Mouse (Mus musculus): ENCODE results near the gene Zfp652. TPM values are rescaled to one million over a fixed set of nuclear protein-coding genes. Genes with fewer than 3 reads are reported as not detected.
"Not testable (repeated sequence)": the region's sequence is repeated elsewhere in the genome, so short reads cannot be mapped to it uniquely, and the experiment has no call there.

Gene Zfp652
- polyA plus RNA-seq, 1 experiment from 2014 or later: 10.0 TPM

GRCm38 (mm10) chr11:95734485-95734884 lies 22.0 kb downstream of the Zfp652 start:
- 85% methylated on average over 2 of the region's 2 CpGs for WGBS
- Histone ChIP-seq H3K36me3 (no peaks in the 10 kb centered on the region; the same call in 1 of the 2 replicates), H3K4me3 (no peak overlapping the region), H3K4me2 (no peak overlapping the region), H3K9me3 (peaks cover 4% of the 10 kb centered on the region; the same call in 1 of the 2 replicates), H3K4me1 (peaks cover 10% of the 10 kb centered on the region), H3K27me3 (replicated peaks) (no peaks in the 10 kb centered on the region), H3K9ac (no peak overlapping the region), H3K27ac (replicated peaks) (no peak overlapping the region)
- no peak for ATAC-seq (ENCODE audit: extremely low read depth, insufficient number of reproducible peaks, low FRiP score, low TSS enrichment)

- H3K4me2 ChIP-seq: no peak overlapping the region
- H3K9ac ChIP-seq: no peak overlapping the region; the same call in 1 of the 2 replicates
- no peak overlapping the region for H3K4me3 ChIP-seq
- no peaks in the 10 kb centered on the region for H3K27me3 ChIP-seq (replicated peaks)
- H3K4me1 ChIP-seq: peaks cover 10% of the 10 kb centered on the region
- WGBS: 57% methylated on average over 3 of the region's 3 CpGs
- no peaks in the 10 kb centered on the region; the same call in 1 of the 2 replicates for H3K36me3 ChIP-seq
- no peak overlapping the region for H3K27ac ChIP-seq (replicated peaks)
- ATAC-seq (ENCODE audit: extremely low read depth, insufficient number of reproducible peaks, low FRiP score, low TSS enrichment): no peak
- peaks cover 4% of the 10 kb centered on the region; the same call in 1 of the 2 replicates for H3K9me3 ChIP-seq
Observed at GRCm38 (mm10) chr11:95737811-95738210, 25.3 kb downstream of the Zfp652 start.

GRCm38 (mm10) chr11:95744521-95744920 lies 32.0 kb downstream of the Zfp652 start:
- ATAC-seq (ENCODE audit: extremely low read depth, insufficient number of reproducible peaks, low FRiP score, low TSS enrichment): no peak
- no peak overlapping the region for H3K4me3 ChIP-seq
- peaks cover 14% of the 10 kb centered on the region for H3K4me1 ChIP-seq
- peaks cover 20% of the 10 kb centered on the region for H3K36me3 ChIP-seq
- no peak overlapping the region for H3K9ac ChIP-seq
- H3K9me3 ChIP-seq: no peaks in the 10 kb centered on the region
- H3K4me2 ChIP-seq: no peak overlapping the region
- WGBS: 80% methylated on average over 2 of the region's 2 CpGs
- H3K27ac ChIP-seq (replicated peaks): peak overlapping the region; percentile 24; the same call in 1 of the 2 replicates
- no peaks in the 10 kb centered on the region for H3K27me3 ChIP-seq (replicated peaks)

GRCm38 (mm10) chr11:95746821-95747220 lies 34.3 kb downstream of the Zfp652 start:
- Histone ChIP-seq H3K9ac (no peak overlapping the region), H3K4me2 (no peak overlapping the region), H3K36me3 (peaks cover 34% of the 10 kb centered on the region), H3K4me1 (peaks cover 14% of the 10 kb centered on the region), H3K9me3 (no peaks in the 10 kb centered on the region), H3K4me3 (no peak overlapping the region), H3K27ac (replicated peaks) (no peak overlapping the region), H3K27me3 (replicated peaks) (no peaks in the 10 kb centered on the region)
- WGBS: 80% methylated on average over 4 of the region's 4 CpGs
- ATAC-seq (ENCODE audit: extremely low read depth, insufficient number of reproducible peaks, low FRiP score, low TSS enrichment): no peak

GRCm38 (mm10) chr11:95748331-95748730 lies 35.9 kb downstream of the Zfp652 start:
- ATAC-seq (ENCODE audit: extremely low read depth, insufficient number of reproducible peaks, low FRiP score, low TSS enrichment): no peak
- no peaks in the 10 kb centered on the region for H3K9me3 ChIP-seq
- no peak overlapping the region for H3K4me3 ChIP-seq
- no peaks in the 10 kb centered on the region for H3K27me3 ChIP-seq (replicated peaks)
- no peak overlapping the region for H3K27ac ChIP-seq (replicated peaks)
- 81% methylated on average over 5 of the region's 5 CpGs for WGBS
- peaks cover 42% of the 10 kb centered on the region for H3K36me3 ChIP-seq
- no peak overlapping the region for H3K4me2 ChIP-seq
- no peak overlapping the region for H3K9ac ChIP-seq
- H3K4me1 ChIP-seq: peaks cover 14% of the 10 kb centered on the region

GRCm38 (mm10) chr11:95749619-95750018 lies 37.1 kb downstream of the Zfp652 start:
- Histone ChIP-seq H3K9me3 (no peaks in the 10 kb centered on the region), H3K27me3 (replicated peaks) (no peaks in the 10 kb centered on the region), H3K9ac (no peak overlapping the region), H3K4me3 (no peak overlapping the region), H3K36me3 (peaks cover 51% of the 10 kb centered on the region), H3K4me1 (peaks cover 7% of the 10 kb centered on the region), H3K27ac (replicated peaks) (no peak overlapping the region), H3K4me2 (no peak overlapping the region)
- WGBS: 77% methylated on average over 15 of the region's 15 CpGs
- ATAC-seq (ENCODE audit: extremely low read depth, insufficient number of reproducible peaks, low FRiP score, low TSS enrichment): no peak

GRCm38 (mm10) chr11:95750995-95751394 lies 38.5 kb downstream of the Zfp652 start:
- Histone ChIP-seq H3K36me3 (peaks cover 62% of the 10 kb centered on the region), H3K27ac (replicated peaks) (no peak overlapping the region), H3K27me3 (replicated peaks) (no peaks in the 10 kb centered on the region), H3K4me1 (no peaks in the 10 kb centered on the region), H3K9me3 (no peaks in the 10 kb centered on the region), H3K9ac (no peak overlapping the region), H3K4me3 (no peak overlapping the region), H3K4me2 (no peak overlapping the region)
- ATAC-seq (ENCODE audit: extremely low read depth, insufficient number of reproducible peaks, low FRiP score, low TSS enrichment): no peak
- 0% methylated on average over 1 of the region's 1 CpGs for WGBS

- not testable (repeated sequence) for H3K27me3 ChIP-seq (replicated peaks); ATAC-seq (ENCODE audit: extremely low read depth, insufficient number of reproducible peaks, low FRiP score, low TSS enrichment); H3K9me3 ChIP-seq; H3K4me2 ChIP-seq; H3K4me3 ChIP-seq; H3K9ac ChIP-seq; H3K27ac ChIP-seq (replicated peaks); H3K4me1 ChIP-seq
- peaks cover 79% of the 10 kb centered on the region for H3K36me3 ChIP-seq
- WGBS: 98% methylated on average over 4 of the region's 4 CpGs
Observed at GRCm38 (mm10) chr11:95755137-95755536, 42.7 kb downstream of the Zfp652 start.

- H3K9me3 ChIP-seq: no peaks in the 10 kb centered on the region
- ATAC-seq (ENCODE audit: extremely low read depth, insufficient number of reproducible peaks, low FRiP score, low TSS enrichment): no peak
- peaks cover 64% of the 10 kb centered on the region for H3K36me3 ChIP-seq
- WGBS: 84% methylated on average over 5 of the region's 5 CpGs
- H3K27me3 ChIP-seq (replicated peaks): no peaks in the 10 kb centered on the region
- H3K4me2 ChIP-seq: no peak overlapping the region
- H3K27ac ChIP-seq (replicated peaks): no peak overlapping the region
- peaks cover 5% of the 10 kb centered on the region for H3K4me1 ChIP-seq
- H3K4me3 ChIP-seq: no peak overlapping the region
- no peak overlapping the region for H3K9ac ChIP-seq
Observed at GRCm38 (mm10) chr11:95760521-95760920, 48.0 kb downstream of the Zfp652 start.

- Histone ChIP-seq H3K4me2 (no peak overlapping the region), H3K27me3 (replicated peaks) (no peaks in the 10 kb centered on the region), H3K36me3 (peaks cover 48% of the 10 kb centered on the region), H3K4me3 (no peak overlapping the region), H3K9me3 (no peaks in the 10 kb centered on the region), H3K4me1 (peaks cover 5% of the 10 kb centered on the region), H3K9ac (no peak overlapping the region), H3K27ac (replicated peaks) (no peak overlapping the region)
- no peak for ATAC-seq (ENCODE audit: extremely low read depth, insufficient number of reproducible peaks, low FRiP score, low TSS enrichment)
- WGBS: 80% methylated on average over 4 of the region's 4 CpGs
Observed at GRCm38 (mm10) chr11:95762996-95763395, 50.5 kb downstream of the Zfp652 start.

GRCm38 (mm10) chr11:95764806-95765205 lies 52.3 kb downstream of the Zfp652 start:
- no peak for ATAC-seq (ENCODE audit: extremely low read depth, insufficient number of reproducible peaks, low FRiP score, low TSS enrichment)

GRCm38 (mm10) chr11:95765334-95765733 lies 52.9 kb downstream of the Zfp652 start:
- Histone ChIP-seq H3K4me3 (no peak overlapping the region), H3K9me3 (no peaks in the 10 kb centered on the region), H3K4me1 (peaks cover 5% of the 10 kb centered on the region), H3K36me3 (peaks cover 55% of the 10 kb centered on the region), H3K9ac (no peak overlapping the region), H3K27ac (replicated peaks) (no peak overlapping the region), H3K27me3 (replicated peaks) (no peaks in the 10 kb centered on the region), H3K4me2 (no peak overlapping the region)
- ATAC-seq (ENCODE audit: extremely low read depth, insufficient number of reproducible peaks, low FRiP score, low TSS enrichment): no peak
- 82% methylated on average over 10 of the region's 10 CpGs for WGBS

More at GRCm38 (mm10) chr11:95764806-95765205, 52.3 kb downstream of the Zfp652 start:
- WGBS: 83% methylated on average over 8 of the region's 8 CpGs
- Histone ChIP-seq H3K27me3 (replicated peaks) (no peaks in the 10 kb centered on the region), H3K4me2 (no peak overlapping the region), H3K9ac (no peak overlapping the region), H3K4me3 (no peak overlapping the region), H3K9me3 (no peaks in the 10 kb centered on the region), H3K27ac (replicated peaks) (no peak overlapping the region), H3K4me1 (peaks cover 5% of the 10 kb centered on the region), H3K36me3 (peaks cover 54% of the 10 kb centered on the region)
